Mouse (Mus musculus): ENCODE data around the gene Nat8. TPM values are rescaled to one million over a fixed set of nuclear protein-coding genes. Genes with fewer than 3 reads are reported as not detected.

The Nat8 gene
- polyA plus RNA-seq (2012): not detected in 2 replicates

GRCm38 (mm10) chr6:85831796-85832321, at the start of gene Nat8:
Gene Nat8 (minus strand): TSS chr6:85832082.

GRCm38 (mm10) chr6:85869006-85869405, 37.1 kb upstream of the Nat8 start, which contains the start of gene Nat8f2:
Gene Nat8f2 (minus strand): TSS chr6:85869158.

GRCm38 (mm10) chr6:85820837-85821236, 11.0 kb downstream of the Nat8 start, which contains the start of the genes Nat8f6 and Nat8f5:
Gene Nat8f6 (minus strand): TSS chr6:85820954.
Gene Nat8f5 (minus strand): TSS chr6:85820972.

Other genes with a start within 250 kb of the Nat8 start
- 1.1 and 1.7 TPM in 2 replicates for gene Alms1, start 244.6 kb downstream of the Nat8 start, polyA plus RNA-seq (2012)
- not detected in 2 replicates for gene Nat8f7, start 118.9 kb downstream of the Nat8 start, polyA plus RNA-seq (2012)
- not detected in 2 replicates for gene Nat8f3, start 66.3 kb downstream of the Nat8 start, polyA plus RNA-seq (2012)
- gene Nat8f6, start 11.1 kb downstream of the Nat8 start, polyA plus RNA-seq (2012): not detected in 2 replicates
- not detected in 2 replicates for gene Nat8f5, start 11.1 kb downstream of the Nat8 start, polyA plus RNA-seq (2012)
- not detected in 2 replicates for gene Nat8f2, start 37.1 kb upstream of the Nat8 start, polyA plus RNA-seq (2012)
- not detected in 2 replicates for gene Nat8f4, start 72.8 kb upstream of the Nat8 start, polyA plus RNA-seq (2012)
- gene Tprkb, start 79.8 kb upstream of the Nat8 start, polyA plus RNA-seq (2012): 2.8 and 4.1 TPM in 2 replicates
- 0.62 and 0.83 TPM in 2 replicates for gene Nat8f1, start 83.6 kb upstream of the Nat8 start, polyA plus RNA-seq (2012)
- 47.7 and 51.9 TPM in 2 replicates for gene Dusp11, start 129.6 kb upstream of the Nat8 start, polyA plus RNA-seq (2012)
- not detected in 2 replicates for gene Figla, start 184.1 kb upstream of the Nat8 start, polyA plus RNA-seq (2012)
- 22.1 and 26.0 TPM in 2 replicates for gene Add2, start 196.6 kb upstream of the Nat8 start, polyA plus RNA-seq (2012)

Data from megakaryocyte-erythroid progenitor cell, adult 5 weeks (primary cell).